Mouse (Mus musculus) urinary bladder, postnatal 36 days (tissue): ENCODE measurements at regions not wholly inside any gene's neighbourhood (a gene's known extent, or its start where the extent isn't known, plus 50 kb on each side); places are given as distances from the start of the nearest gene placed in this dataset.

Source experiments
- DNase-seq, 2 experiments: peaks; one replicate each; pipeline ENCODE4 v3.0.0; 2022; ENCODE audit warnings: low spot score in 2 of 2, mixed read lengths in 1 of 2

DNA sequence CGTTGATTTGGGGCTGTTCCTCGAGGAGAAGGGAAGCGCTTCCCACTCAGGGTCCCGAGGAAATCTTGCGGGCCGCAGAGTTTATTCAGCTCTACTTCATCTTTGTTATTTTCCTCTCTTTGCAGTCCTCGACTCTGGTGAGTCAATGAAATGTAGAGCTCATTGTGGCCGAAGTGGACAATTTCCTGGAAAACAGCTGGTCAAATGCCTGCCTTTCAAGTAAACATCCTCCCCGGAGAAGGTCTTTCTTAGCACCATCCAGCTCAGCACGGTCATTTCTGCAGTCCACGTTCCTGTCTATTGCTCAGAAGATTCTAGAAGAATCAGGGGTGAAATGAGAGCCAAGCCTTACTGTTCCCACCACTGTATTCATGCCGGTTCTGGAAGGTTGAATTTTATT lies 133.0 kb downstream of the Bcas1 start:
- no peak for DNase-seq

GRCm38 (mm10) chr2:170291841-170292655 lies 135.6 kb downstream of the Bcas1 start:
- no peak for DNase-seq

GRCm38 (mm10) chr2:170289378-170289960 lies 138.2 kb downstream of the Bcas1 start:
- DNase-seq: no peak

DNA sequence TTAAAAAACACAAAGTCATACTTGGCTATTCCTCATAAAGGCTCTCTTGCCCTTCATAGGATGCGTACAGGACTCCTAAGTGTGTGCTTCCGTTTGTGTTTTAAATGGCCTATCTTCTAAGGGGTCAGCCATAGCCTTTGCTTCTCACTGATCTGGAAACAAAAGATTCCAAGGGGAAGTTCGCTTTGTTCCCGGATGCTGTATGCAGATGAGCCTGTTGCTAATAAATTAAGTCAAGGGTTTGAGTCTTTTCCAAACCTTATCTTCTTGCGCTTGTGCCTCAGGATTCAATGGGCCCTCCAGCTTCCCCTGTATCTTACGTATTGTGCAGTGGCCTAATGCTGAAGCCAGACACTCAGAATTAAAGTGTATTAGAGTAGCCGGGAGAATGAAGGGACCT lies 138.9 kb downstream of the Bcas1 start:
- no peak for DNase-seq

DNA sequence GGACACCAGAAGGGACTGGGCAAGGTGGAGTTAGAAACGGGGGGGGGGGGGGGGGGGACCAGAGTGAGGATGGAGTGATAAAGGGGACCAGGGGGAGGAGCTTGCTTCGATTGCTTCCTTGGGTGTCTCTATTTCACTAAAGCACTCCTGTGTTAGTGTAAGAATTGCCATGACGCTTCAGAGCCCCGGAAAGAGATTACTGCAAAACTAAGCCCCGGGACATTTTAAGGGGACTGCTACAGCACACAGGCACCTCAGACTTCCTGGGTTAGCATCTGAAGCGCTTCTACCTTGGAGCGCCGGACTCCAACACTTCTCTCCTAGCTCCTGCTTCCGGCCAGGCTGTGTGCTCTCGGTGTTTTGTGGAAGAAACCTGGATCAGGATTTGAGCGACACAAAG lies 139.4 kb downstream of the Bcas1 start:
- no peak for DNase-seq

DNA sequence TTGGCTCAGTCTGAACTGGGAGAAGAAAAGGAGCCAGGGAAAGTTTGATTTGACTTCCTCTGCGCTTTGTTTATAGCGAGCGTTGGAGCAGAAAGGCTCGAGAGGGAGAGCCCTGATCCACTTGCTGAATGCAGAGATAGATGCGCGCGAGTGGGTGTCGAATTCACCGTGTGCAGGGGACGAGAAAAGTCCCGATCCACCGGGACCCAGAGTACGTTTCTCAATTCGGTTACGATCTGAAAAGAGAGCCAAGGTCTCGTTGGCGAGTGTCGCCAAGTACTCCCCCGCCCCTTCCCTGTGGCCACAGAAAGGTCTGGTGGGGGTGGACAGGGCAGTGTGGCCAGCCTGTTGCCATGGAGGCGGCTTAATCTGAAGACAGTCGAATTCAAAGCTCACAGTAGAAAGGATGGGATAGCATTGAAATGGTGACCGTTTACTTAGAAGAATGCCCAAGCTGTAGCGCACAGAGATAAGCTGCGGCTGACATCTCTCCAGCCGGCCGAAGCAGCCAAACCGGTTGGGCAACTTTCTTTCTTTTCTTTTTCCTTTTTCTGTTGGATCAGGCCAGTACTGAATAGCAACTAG lies 139.5 kb upstream of the Zfp217 start:
- DNase-seq: peak; percentile 54 to 79

- DNase-seq: no peak
Observed at GRCm38 (mm10) chr2:170286773-170287172, 138.9 kb upstream of the Zfp217 start.

GRCm38 (mm10) chr2:170282463-170282862 lies 134.6 kb upstream of the Zfp217 start:
- DNase-seq: no peak

GRCm38 (mm10) chr2:170281311-170282008 lies 133.6 kb upstream of the Zfp217 start:
- DNase-seq: no peak

DNA sequence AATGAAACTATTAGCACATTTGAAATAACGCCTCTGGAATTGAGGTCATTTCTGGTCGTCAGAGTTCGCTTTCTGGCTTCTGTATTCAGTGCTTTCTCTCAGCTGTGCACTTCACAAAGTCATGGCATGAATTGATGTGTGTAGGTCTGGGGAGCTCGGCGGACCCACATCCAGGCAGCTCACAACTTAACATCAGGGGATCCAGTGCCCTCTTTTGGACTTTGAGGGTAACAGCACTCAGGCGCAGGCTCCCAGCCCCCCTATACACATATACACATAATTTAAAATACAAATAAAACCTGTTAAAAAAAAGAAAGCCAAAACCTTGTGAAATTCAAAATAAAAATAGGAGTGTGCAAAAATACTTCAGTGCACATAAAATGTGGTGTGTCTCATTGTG lies 132.8 kb upstream of the Zfp217 start:
- DNase-seq: no peak

GRCm38 (mm10) chr2:170277896-170278295 lies 130.0 kb upstream of the Zfp217 start:
- no peak for DNase-seq

DNA sequence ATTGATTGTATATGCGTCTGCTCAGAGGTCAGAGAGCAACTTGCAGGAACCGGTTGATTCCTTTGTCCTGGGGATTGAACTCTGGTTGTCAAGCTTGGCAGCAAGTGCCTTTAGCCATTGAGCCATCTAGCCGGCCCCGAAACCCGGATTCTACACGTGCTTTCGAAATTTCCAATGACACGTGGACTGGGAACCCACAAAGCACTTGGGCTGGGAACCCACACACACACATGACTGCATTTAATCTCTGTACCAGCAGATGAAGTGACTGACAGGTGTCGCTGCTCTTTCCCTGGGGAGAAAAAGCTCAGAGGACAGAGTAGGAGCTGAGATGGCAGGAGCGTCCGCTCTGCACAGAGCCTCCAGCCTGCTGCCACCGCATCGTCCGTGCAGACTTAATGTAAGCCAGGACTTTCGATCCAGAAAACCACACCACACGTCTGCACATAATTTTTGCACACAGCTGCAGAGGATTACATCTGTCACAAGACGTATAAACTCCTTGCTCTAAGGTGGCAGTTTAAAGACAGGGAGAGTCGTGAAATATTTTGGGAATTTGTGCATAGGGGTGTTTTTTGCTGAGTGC lies 129.4 kb upstream of the Zfp217 start:
- no peak for DNase-seq

GRCm38 (mm10) chr2:170275687-170276086 lies 127.8 kb upstream of the Zfp217 start:
- no peak for DNase-seq

DNA sequence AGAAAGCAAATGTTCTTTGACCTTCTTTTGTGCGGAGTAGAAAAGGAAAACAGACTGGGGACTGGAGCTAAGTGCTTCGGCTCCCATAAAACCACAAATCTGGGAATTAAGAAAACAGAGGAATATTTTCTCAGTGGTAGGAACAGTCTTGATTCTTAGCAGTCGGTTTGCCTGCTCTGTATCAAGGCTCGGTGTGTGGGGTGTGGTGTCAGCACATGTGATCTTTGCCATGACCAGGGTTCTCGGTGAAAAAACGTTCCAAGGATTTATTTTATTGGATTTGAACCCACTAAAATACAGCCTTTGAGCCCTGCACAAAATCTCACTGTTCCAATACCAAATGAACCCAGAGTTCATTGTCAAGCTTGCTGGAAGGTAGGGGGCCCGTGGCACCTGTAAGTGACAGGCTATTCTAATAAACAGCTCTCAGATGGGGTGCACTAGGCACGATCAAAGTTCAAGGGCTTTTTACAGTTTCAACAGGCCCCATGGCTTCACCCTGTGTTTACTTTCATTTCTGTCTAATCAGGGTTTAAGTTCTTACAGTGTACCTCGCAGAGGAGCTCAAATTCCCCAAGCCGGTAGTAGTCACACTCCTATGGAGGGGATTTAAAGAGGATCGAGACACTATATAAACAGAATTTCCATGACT lies 122.1 kb upstream of the Zfp217 start:
- no peak for DNase-seq

- DNase-seq: peak; percentile 28 to 41
Observed at GRCm38 (mm10) chr2:170268080-170268479, 120.2 kb upstream of the Zfp217 start.

GRCm38 (mm10) chr2:170267152-170267551 lies 119.2 kb upstream of the Zfp217 start:
- peak in 1 of 2 experiments; percentile 18 for DNase-seq

GRCm38 (mm10) chr2:170266407-170267101 lies 118.7 kb upstream of the Zfp217 start:
- peak in 1 of 2 experiments; percentile 18 for DNase-seq

- no peak for DNase-seq
Observed at GRCm38 (mm10) chr2:170263594-170263993, 115.7 kb upstream of the Zfp217 start.

GRCm38 (mm10) chr2:170261191-170261590 lies 113.3 kb upstream of the Zfp217 start:
- DNase-seq: no peak

- DNase-seq: no peak
Observed at GRCm38 (mm10) chr2:170259662-170260457, 112.0 kb upstream of the Zfp217 start.
